Mouse (Mus musculus) intestine, embryonic 16.5 days (tissue): Measurements from ENCODE around the gene Pik3r5. TPM values are rescaled to one million over a fixed set of nuclear protein-coding genes. Genes with fewer than 3 reads are reported as not detected.

Source experiments
- ATAC-seq: fragments of 200-750 bp; cut with Nextera tagmentation; 2 replicates; pipeline ENCODE4 v1.8.0; 2017; ENCODE audit warnings: moderate TSS enrichment, moderate library complexity
- H3K27ac ChIP-seq: fragments of 300-500 bp; sonication (generic); 2 replicates; pipeline ENCODE4 v1.5.1; 2014; ENCODE audit warnings: mild to moderate bottlenecking, low read length
- H3K27me3 ChIP-seq: fragments of 300-500 bp; sonication (generic); replicated peaks from 2 replicates; pipeline ENCODE4 v1.6.1; 2014; ENCODE audit warnings: low read length, control low read depth, mixed read lengths; ENCODE audit not compliant: control insufficient read depth, insufficient read depth
- H3K36me3 ChIP-seq: fragments of 300-500 bp; sonication (generic); 2 replicates; pipeline ENCODE4 v1.6.1; 2014; ENCODE audit warnings: low read length, control low read depth; ENCODE audit not compliant: control insufficient read depth, insufficient read depth
- H3K4me1 ChIP-seq: fragments of 300-500 bp; sonication (generic); 2 replicates; pipeline ENCODE4 v1.6.1; 2014; ENCODE audit warnings: low read length, control low read depth, mixed read lengths; ENCODE audit not compliant: control insufficient read depth, insufficient read depth
- H3K4me2 ChIP-seq: fragments of 300-500 bp; sonication (generic); 2 replicates; pipeline ENCODE4 v1.6.1; 2014; ENCODE audit warnings: low read depth, low read length, control low read depth
- H3K4me3 ChIP-seq: fragments of 300-500 bp; sonication (generic); 2 replicates; pipeline ENCODE4 v1.5.1; 2014; ENCODE audit warnings: mild to moderate bottlenecking, low read length
- H3K9ac ChIP-seq: fragments of 300-500 bp; sonication (generic); 2 replicates; pipeline ENCODE4 v1.6.1; 2014; ENCODE audit warnings: low read depth, low read length
- H3K9me3 ChIP-seq: fragments of 300-500 bp; sonication (generic); 2 replicates; pipeline ENCODE4 v1.6.1; 2016; ENCODE audit warnings: low read length, control low read depth; ENCODE audit not compliant: control insufficient read depth
- WGBS: fragments of 180-500 bp; shearing (Covaris S2); extraction: QIAGEN DNeasy Blood & Tissue Kit; methylation state at CpG from one replicate; pipeline ENCODE4 v1.1.7; 2014; 5-methylcytosine and 5-hydroxymethylcytosine counted together
- polyA plus RNA-seq: library from polyadenylated mRNA; unstranded; fragments of >200 nt; fragmentation: Nextera tagmentation; extraction: Ambion mirVana; gene quantifications from 2 replicates; pipeline ENCODE4 v1.2.1, GENCODE M21; 2015

Pik3r5 gene
- polyA plus RNA-seq, 1 experiment from 2014 or later = 0.54 TPM

GRCm38 (mm10) chr11:68417831-68418230, 14.1 kb upstream of the Pik3r5 start:
- Histone ChIP-seq H3K36me3 (no peaks in the 10 kb centered on the region), H3K4me1 (no peaks in the 10 kb centered on the region), H3K27ac (no peak overlapping the region), H3K9me3 (no peaks in the 10 kb centered on the region), H3K9ac (no peak overlapping the region), H3K4me2 (no peak overlapping the region), H3K4me3 (no peak overlapping the region), H3K27me3 (no peaks in the 10 kb centered on the region)
- no peak for ATAC-seq
- WGBS = 51% methylated on average over 9 of the region's 9 CpGs

GRCm38 (mm10) chr11:68425492-68426315, 6.2 kb upstream of the Pik3r5 start:
- Histone ChIP-seq H3K36me3 (no peaks in the 10 kb centered on the region), H3K4me2 (no peak overlapping the region), H3K27ac (no peak overlapping the region), H3K4me3 (no peak overlapping the region), H3K9me3 (no peaks in the 10 kb centered on the region), H3K9ac (no peak overlapping the region), H3K27me3 (no peaks in the 10 kb centered on the region), H3K4me1 (no peaks in the 10 kb centered on the region)
- WGBS = 67% methylated on average over 8 of the region's 8 CpGs
- no peak for ATAC-seq

DNA sequence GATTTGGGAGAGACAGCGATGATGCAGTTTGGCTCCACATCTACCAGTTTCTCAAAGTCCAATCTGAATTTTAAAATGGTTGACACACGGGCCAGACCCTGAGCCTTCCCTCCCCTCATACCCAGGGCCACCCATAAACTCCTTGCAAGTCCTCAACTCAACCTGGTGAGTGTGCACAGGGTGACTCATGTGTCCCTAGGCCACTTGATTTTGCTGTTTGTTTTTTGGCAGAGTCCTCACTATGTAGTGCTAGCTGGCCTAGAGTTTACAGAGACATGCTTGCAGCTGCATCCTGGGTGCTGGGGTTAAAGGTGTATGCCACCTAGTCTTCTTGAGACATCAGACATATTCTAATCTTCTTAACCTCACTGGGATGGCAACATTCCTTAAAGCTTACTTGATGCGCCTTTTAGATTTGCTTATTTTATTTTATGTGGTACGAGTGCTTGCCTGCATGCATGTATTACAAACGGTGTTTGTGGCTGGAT, 4.8 kb upstream of the Pik3r5 start:
- WGBS = 76% methylated on average over 5 of the region's 5 CpGs
- no peak overlapping the region for H3K9ac ChIP-seq
- no peak overlapping the region for H3K4me3 ChIP-seq
- H3K4me2 ChIP-seq = no peak overlapping the region
- no peaks in the 10 kb centered on the region for H3K36me3 ChIP-seq
- no peaks in the 10 kb centered on the region for H3K9me3 ChIP-seq
- H3K27ac ChIP-seq = no peak overlapping the region
- 0 out of 2 replicates have a peak, but pooled peaks cover 2% of the 10 kb centered on the region for H3K27me3 ChIP-seq
- no peak for ATAC-seq
- H3K4me1 ChIP-seq = peaks cover 5% of the 10 kb centered on the region; the same call in 1 of the 2 replicates

DNA sequence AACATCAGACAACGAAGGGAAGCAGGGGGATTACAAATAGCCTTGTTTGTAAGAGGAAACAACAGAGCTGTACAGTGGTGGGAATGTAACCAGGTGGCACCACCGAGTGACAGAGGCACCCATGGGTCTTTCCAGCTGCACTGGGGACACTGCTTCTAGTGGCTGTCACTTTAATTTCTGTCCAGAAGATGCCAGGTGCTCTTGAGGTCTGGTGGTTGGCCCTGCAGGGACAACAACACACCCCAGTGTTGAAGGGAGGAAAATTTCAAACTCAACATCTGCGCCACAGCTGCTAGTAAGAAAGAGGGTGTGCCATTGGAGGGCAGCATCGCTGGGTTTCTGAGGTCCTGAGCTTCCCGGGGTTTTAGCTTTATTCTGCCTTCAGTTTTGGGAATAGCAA, 1.3 kb upstream of the Pik3r5 start:
- 57% methylated on average over 5 of the region's 5 CpGs for WGBS
- H3K27ac ChIP-seq = no peak overlapping the region
- H3K36me3 ChIP-seq = no peaks in the 10 kb centered on the region
- no peaks in the 10 kb centered on the region for H3K9me3 ChIP-seq
- peaks cover 8% of the 10 kb centered on the region; the same call in 1 of the 2 replicates for H3K4me1 ChIP-seq
- no peak for ATAC-seq
- no peak overlapping the region for H3K4me3 ChIP-seq
- H3K9ac ChIP-seq = no peak overlapping the region
- peaks cover 4% of the 10 kb centered on the region; the same call in 1 of the 2 replicates for H3K27me3 ChIP-seq
- no peak overlapping the region for H3K4me2 ChIP-seq

GRCm38 (mm10) chr11:68432361-68433021, 570 bp downstream of the Pik3r5 start:
- Histone ChIP-seq H3K4me2 (peak overlapping the region; percentile 75), H3K4me1 (peaks cover 8% of the 10 kb centered on the region; the same call in 1 of the 2 replicates), H3K9me3 (no peaks in the 10 kb centered on the region), H3K27me3 (peaks cover 4% of the 10 kb centered on the region; the same call in 1 of the 2 replicates), H3K4me3 (peak overlapping the region; percentile 53), H3K36me3 (no peaks in the 10 kb centered on the region), H3K9ac (peak overlapping the region; percentile 15; the same call in 1 of the 2 replicates), H3K27ac (no peak overlapping the region)
- ATAC-seq = no peak
- WGBS = 24% methylated on average over 23 of the region's 23 CpGs

- Histone ChIP-seq H3K9ac (no peak overlapping the region), H3K4me2 (no peak overlapping the region), H3K4me1 (peaks cover 8% of the 10 kb centered on the region; the same call in 1 of the 2 replicates), H3K27me3 (peaks cover 4% of the 10 kb centered on the region; the same call in 1 of the 2 replicates), H3K9me3 (no peaks in the 10 kb centered on the region), H3K27ac (no peak overlapping the region), H3K4me3 (no peak overlapping the region), H3K36me3 (no peaks in the 10 kb centered on the region)
- WGBS = 77% methylated on average over 5 of the region's 5 CpGs
- ATAC-seq = no peak
Measured at GRCm38 (mm10) chr11:68433534-68433933, 1.6 kb downstream of the Pik3r5 start.

- H3K4me3 ChIP-seq = no peak overlapping the region
- no peak overlapping the region for H3K27ac ChIP-seq
- H3K4me1 ChIP-seq = peaks cover 8% of the 10 kb centered on the region; the same call in 1 of the 2 replicates
- H3K9ac ChIP-seq = no peak overlapping the region
- no peak overlapping the region for H3K4me2 ChIP-seq
- no peaks in the 10 kb centered on the region for H3K9me3 ChIP-seq
- WGBS = 82% methylated on average over 2 of the region's 2 CpGs
- H3K36me3 ChIP-seq = no peaks in the 10 kb centered on the region
- H3K27me3 ChIP-seq = peaks cover 4% of the 10 kb centered on the region; the same call in 1 of the 2 replicates
- no peak for ATAC-seq
Measured at GRCm38 (mm10) chr11:68434697-68435096, 2.8 kb downstream of the Pik3r5 start.

DNA sequence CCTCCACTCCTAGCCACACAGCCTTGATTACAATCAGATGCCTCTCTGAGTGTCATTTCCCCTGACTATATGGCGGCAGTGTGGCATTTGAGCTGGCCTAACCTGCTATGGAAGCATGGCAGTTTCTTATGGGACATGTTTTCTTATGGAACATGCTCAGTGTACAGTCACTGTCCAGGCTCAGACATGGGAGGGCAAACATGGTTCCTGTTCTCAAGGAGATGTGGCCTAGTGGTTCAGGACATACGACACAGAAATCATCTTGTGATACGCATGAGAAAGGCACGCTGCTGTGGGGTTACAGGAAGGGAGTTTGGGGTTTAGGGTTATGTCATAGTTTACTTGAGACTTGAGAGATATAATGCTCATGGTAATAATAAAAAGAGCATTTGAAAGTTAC, 3.7 kb downstream of the Pik3r5 start:
- Histone ChIP-seq H3K36me3 (no peaks in the 10 kb centered on the region), H3K4me1 (peaks cover 8% of the 10 kb centered on the region; the same call in 1 of the 2 replicates), H3K4me3 (no peak overlapping the region), H3K4me2 (no peak overlapping the region), H3K9me3 (no peaks in the 10 kb centered on the region), H3K9ac (no peak overlapping the region), H3K27ac (no peak overlapping the region), H3K27me3 (peaks cover 4% of the 10 kb centered on the region; the same call in 1 of the 2 replicates)
- ATAC-seq = no peak
- WGBS = 93% methylated on average over 4 of the region's 4 CpGs

- no peak overlapping the region for H3K9ac ChIP-seq
- H3K4me1 ChIP-seq = peaks cover 8% of the 10 kb centered on the region; the same call in 1 of the 2 replicates
- no peak overlapping the region for H3K4me2 ChIP-seq
- no peaks in the 10 kb centered on the region for H3K36me3 ChIP-seq
- H3K9me3 ChIP-seq = no peaks in the 10 kb centered on the region
- H3K27ac ChIP-seq = no peak overlapping the region
- no peak for ATAC-seq
- H3K4me3 ChIP-seq = no peak overlapping the region
- H3K27me3 ChIP-seq = peaks cover 4% of the 10 kb centered on the region; the same call in 1 of the 2 replicates
- 79% methylated on average over 5 of the region's 5 CpGs for WGBS
Measured at GRCm38 (mm10) chr11:68436376-68436775, 4.5 kb downstream of the Pik3r5 start.
